Mouse (Mus musculus) liver, postnatal 0 days (tissue): ENCODE measurements around the gene Neurog2.

Experiments
- CTCF ChIP-seq: sonication (generic); IDR thresholded peaks from 2 replicates; pipeline ENCODE4 v1.5.1; 2016; ENCODE audit warnings: antibody characterized with exemption, low read depth
- EP300 ChIP-seq: IDR thresholded peaks from 2 replicates; pipeline ENCODE4 v1.6.1; 2016; ENCODE audit warnings: antibody characterized with exemption, low read depth, mild to moderate bottlenecking

DNA sequence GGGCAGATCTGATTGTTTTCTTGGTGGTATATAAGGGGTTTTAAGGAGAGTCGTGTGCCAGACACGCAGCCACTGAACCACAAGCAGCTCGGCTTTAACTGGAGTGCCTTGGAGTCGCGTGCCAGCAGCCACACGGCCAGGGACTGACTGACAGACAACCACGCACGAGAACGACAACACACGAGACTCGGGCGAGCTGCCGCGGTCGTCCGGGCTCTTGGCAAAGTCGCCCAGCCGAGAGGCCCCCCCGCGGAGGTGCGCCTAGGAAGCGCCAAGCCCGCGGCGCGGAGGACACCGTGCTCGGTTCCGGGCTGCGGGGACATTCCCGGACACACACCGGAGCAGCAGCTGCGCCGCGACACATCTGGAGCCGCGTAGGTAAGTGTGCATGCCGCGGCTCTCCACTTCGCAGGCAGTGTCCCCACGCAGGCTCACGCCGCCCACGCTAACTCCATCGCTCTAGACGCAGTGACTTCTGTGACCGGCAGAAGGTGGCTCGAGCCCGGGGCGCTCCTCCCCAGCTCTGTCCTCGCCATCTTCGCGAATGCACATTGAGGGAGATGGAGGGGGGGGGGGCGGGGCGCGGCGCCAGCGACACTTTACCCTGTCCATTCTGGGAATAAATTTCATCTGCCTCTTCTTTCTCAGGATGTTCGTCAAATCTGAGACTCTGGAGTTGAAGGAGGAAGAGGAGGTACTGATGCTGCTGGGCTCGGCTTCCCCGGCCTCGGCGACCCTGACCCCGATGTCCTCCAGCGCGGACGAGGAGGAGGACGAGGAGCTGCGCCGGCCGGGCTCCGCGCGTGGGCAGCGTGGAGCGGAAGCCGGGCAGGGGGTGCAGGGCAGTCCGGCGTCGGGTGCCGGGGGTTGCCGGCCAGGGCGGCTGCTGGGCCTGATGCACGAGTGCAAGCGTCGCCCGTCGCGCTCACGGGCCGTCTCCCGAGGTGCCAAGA lies at the start of gene Neurog2:
- TF ChIP-seq CTCF: no peak
- no peak for TF ChIP-seq EP300
